Mouse (Mus musculus): Measurements from ENCODE around the gene Myo15. TPM values are rescaled to one million over a fixed set of nuclear protein-coding genes. Genes with fewer than 3 reads are reported as not detected.

Myo15 gene
- polyA plus RNA-seq, 1 experiment from 2014 or later, result 0.09 TPM

DNA sequence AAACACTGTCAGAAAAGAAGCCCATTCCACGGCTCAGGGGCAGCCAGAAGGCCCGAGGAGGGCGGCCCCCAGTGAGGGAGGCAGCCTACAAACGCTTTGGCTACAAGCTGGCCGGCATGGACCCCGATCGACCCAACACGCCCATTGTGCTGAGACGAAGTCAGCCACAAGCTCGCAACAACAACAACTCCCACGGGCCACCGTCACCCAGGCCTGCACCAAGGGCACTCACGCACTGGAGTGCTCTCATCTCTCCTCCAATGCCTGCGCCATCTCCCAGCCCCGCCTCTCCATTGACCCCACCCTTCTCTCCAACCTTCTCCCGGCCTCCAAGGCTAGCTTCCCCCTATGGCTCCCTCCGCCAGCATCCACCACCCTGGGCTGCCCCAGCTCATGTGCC, 9.0 kb downstream of the Myo15 start:
- peak; percentile 46 for DNase-seq
- Histone ChIP-seq H3K4me1 (ENCODE audit: insufficient read depth) (no peaks in the 10 kb centered on the region), H3K4me3 (ENCODE audit: low read depth, low read length) (no peak overlapping the region), H3K36me3 (replicated peaks; ENCODE audit: insufficient read depth, low read length) (no peaks in the 10 kb centered on the region), H3K4me2 (ENCODE audit: low read depth, low read length) (no peak overlapping the region), H3K9me3 (ENCODE audit: low read length) (no peaks in the 10 kb centered on the region), H3K27ac (ENCODE audit: low read depth) (no peak overlapping the region), H3K27me3 (ENCODE audit: insufficient read depth, low read length) (no peaks in the 10 kb centered on the region), H3K9ac (replicated peaks) (no peak overlapping the region)
- WGBS (ENCODE audit: insufficient replicate concordance), result 30% methylated on average over 17 of the region's 17 CpGs
- peak; percentile 90 for ATAC-seq
- no peak for TF ChIP-seq CTCF (IDR thresholded peaks at IDR 0.05; ENCODE audit: low read depth)
- TF ChIP-seq EP300 (IDR thresholded peaks at IDR 0.05; ENCODE audit: low read depth), result no peak

DNA sequence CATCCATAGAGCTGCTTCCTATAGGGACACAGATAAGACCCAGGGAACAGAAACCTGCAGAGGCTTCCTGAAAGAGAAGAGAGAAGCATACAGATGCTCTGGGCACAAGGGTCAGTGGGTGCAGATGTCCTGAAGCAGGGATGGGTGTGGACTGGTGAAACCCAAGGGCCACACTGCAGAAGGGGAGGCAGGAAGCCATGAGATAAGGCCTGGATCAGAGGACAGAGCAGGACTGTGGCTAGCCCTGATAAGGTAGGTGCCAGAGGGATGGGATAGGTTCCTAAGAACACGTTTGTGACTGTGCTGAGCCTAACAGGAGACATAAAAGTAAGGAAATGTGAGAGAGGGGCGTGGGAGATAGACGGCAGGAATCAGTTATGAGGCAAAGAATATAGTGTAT, 17.1 kb downstream of the Myo15 start:
- no peak for DNase-seq
- H3K4me1 ChIP-seq (ENCODE audit: insufficient read depth), result peaks cover 12% of the 10 kb centered on the region; the same call in 1 of the 2 replicates
- TF ChIP-seq EP300 (IDR thresholded peaks at IDR 0.05; ENCODE audit: low read depth), result peak; percentile 73
- no peak for TF ChIP-seq CTCF (IDR thresholded peaks at IDR 0.05; ENCODE audit: low read depth)
- H3K27ac ChIP-seq (ENCODE audit: low read depth), result no peak overlapping the region
- 40% methylated on average over 3 of the region's 3 CpGs for WGBS (ENCODE audit: insufficient replicate concordance)
- peak; percentile 91 for ATAC-seq
- H3K4me2 ChIP-seq (ENCODE audit: low read depth, low read length), result peak overlapping the region; percentile 50
- no peaks in the 10 kb centered on the region for H3K27me3 ChIP-seq (ENCODE audit: insufficient read depth, low read length)
- no peak overlapping the region for H3K9ac ChIP-seq (replicated peaks)
- no peaks in the 10 kb centered on the region for H3K9me3 ChIP-seq (ENCODE audit: low read length)
- no peak overlapping the region for H3K4me3 ChIP-seq (ENCODE audit: low read depth, low read length)
- H3K36me3 ChIP-seq (replicated peaks; ENCODE audit: insufficient read depth, low read length), result no peaks in the 10 kb centered on the region

DNA sequence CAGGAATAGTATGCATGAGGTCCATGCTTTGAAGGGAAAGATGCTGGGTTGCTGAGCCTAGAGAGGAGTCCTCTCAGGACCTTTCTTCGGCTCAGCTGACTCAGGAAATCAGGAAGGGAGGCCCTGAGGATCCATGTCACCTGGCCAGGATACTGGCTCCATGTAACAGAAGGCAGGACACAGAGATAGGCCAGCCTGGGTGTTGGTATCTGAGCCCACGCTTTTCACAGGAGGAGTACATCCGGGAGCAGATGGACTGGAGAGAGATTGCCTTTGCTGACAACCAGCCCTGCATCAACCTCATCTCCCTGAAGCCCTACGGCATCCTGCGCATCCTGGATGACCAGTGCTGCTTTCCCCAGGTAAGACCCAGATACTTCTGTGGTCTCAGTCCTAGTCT, 23.6 kb downstream of the Myo15 start:
- Histone ChIP-seq H3K4me2 (ENCODE audit: low read depth, low read length) (no peak overlapping the region), H3K9me3 (ENCODE audit: low read length) (no peaks in the 10 kb centered on the region), H3K27ac (ENCODE audit: low read depth) (no peak overlapping the region), H3K4me3 (ENCODE audit: low read depth, low read length) (no peak overlapping the region), H3K9ac (replicated peaks) (no peak overlapping the region), H3K4me1 (ENCODE audit: insufficient read depth) (no peaks in the 10 kb centered on the region), H3K27me3 (ENCODE audit: insufficient read depth, low read length) (no peaks in the 10 kb centered on the region), H3K36me3 (replicated peaks; ENCODE audit: insufficient read depth, low read length) (no peaks in the 10 kb centered on the region)
- 88% methylated on average over 5 of the region's 5 CpGs for WGBS (ENCODE audit: insufficient replicate concordance)
- ATAC-seq (no peak), DNase-seq (no peak)
- TF ChIP-seq CTCF (IDR thresholded peaks at IDR 0.05; ENCODE audit: low read depth) (no peak), EP300 (IDR thresholded peaks at IDR 0.05; ENCODE audit: low read depth) (no peak)

DNA sequence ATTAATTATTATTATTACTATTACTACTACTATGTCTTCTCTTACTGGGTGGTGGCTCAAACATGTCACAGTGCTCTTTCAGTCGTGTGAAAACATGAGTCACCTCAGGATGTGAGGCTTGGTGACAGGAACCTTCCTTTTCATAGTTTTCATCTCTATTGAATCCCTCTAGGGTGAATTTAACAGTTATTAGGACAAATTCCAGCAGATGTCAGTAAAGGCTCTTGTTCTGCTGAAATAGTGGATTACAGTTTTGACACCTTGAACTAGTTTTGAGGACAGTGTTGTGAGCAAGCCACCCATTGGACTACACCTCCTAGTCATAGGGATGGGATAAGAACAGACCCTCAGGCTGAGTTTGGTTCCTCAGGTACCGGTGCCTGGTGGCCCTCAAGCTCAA, 26.6 kb downstream of the Myo15 start:
- no peak overlapping the region for H3K27ac ChIP-seq (ENCODE audit: low read depth)
- no peaks in the 10 kb centered on the region for H3K27me3 ChIP-seq (ENCODE audit: insufficient read depth, low read length)
- TF ChIP-seq CTCF (IDR thresholded peaks at IDR 0.05; ENCODE audit: low read depth), result no peak; the same call in 1 of the 2 replicates
- TF ChIP-seq EP300 (IDR thresholded peaks at IDR 0.05; ENCODE audit: low read depth), result no peak
- no peak overlapping the region for H3K4me3 ChIP-seq (ENCODE audit: low read depth, low read length)
- no peak overlapping the region for H3K9ac ChIP-seq (replicated peaks)
- ATAC-seq, result no peak
- H3K4me2 ChIP-seq (ENCODE audit: low read depth, low read length), result no peak overlapping the region
- no peaks in the 10 kb centered on the region for H3K36me3 ChIP-seq (replicated peaks; ENCODE audit: insufficient read depth, low read length)
- no peak for DNase-seq
- WGBS (ENCODE audit: insufficient replicate concordance), result 55% methylated on average over 2 of the region's 2 CpGs
- no peaks in the 10 kb centered on the region for H3K9me3 ChIP-seq (ENCODE audit: low read length)
- H3K4me1 ChIP-seq (ENCODE audit: insufficient read depth), result no peaks in the 10 kb centered on the region

DNA sequence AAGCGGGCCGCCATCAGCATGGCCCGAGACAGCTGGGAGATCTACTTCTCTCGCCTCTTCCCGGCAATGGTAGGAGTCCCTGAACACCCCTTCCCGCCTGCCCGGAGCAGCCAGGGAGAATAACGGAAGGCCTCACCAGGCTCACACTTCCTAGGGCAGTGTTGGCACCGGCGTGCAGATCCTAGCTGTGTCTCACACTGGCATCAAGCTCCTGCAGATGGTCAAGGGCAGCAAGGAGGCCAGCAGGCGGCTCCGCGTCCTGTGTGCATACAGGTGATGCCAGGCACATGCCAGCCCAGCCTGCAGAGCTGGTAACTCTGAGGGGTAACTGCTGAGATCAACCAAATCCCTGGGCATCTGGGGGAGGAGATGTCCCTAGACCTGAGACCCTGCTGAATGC, 38.1 kb downstream of the Myo15 start:
- Histone ChIP-seq H3K27me3 (ENCODE audit: insufficient read depth, low read length) (peaks cover 23% of the 10 kb centered on the region), H3K36me3 (replicated peaks; ENCODE audit: insufficient read depth, low read length) (no peaks in the 10 kb centered on the region), H3K4me1 (ENCODE audit: insufficient read depth) (peaks cover 10% of the 10 kb centered on the region), H3K9me3 (ENCODE audit: low read length) (no peaks in the 10 kb centered on the region), H3K27ac (ENCODE audit: low read depth) (no peak overlapping the region), H3K4me3 (ENCODE audit: low read depth, low read length) (no peak overlapping the region), H3K4me2 (ENCODE audit: low read depth, low read length) (no peak overlapping the region), H3K9ac (replicated peaks) (no peak overlapping the region)
- TF ChIP-seq CTCF (IDR thresholded peaks at IDR 0.05; ENCODE audit: low read depth) (no peak), EP300 (IDR thresholded peaks at IDR 0.05; ENCODE audit: low read depth) (no peak)
- ATAC-seq (no peak), DNase-seq (no peak)
- 85% methylated on average over 13 of the region's 13 CpGs for WGBS (ENCODE audit: insufficient replicate concordance)

DNA sequence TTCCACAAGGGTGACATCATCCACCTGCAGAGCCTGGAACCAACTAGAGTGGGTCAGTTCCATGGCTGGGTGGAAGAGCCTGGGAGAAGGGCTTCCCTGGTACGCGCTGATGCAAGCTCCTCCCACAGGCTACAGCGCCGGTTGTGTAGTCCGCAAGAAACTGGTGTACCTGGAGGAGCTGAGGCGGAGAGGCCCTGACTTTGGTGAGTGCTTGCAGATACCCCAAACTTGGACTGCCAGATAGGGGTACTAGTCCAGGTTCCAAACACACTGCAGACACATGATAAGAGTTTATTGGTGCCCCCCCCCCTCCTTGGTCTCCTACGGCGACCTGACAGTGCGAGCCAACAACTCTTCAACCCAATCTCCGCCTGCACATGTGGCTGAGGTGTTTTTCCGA, 39.8 kb downstream of the Myo15 start:
- Histone ChIP-seq H3K9ac (replicated peaks) (peak overlapping the region; percentile 46; the same call in 1 of the 2 replicates), H3K27ac (ENCODE audit: low read depth) (no peak overlapping the region), H3K4me2 (ENCODE audit: low read depth, low read length) (peak overlapping the region; percentile 71), H3K36me3 (replicated peaks; ENCODE audit: insufficient read depth, low read length) (no peaks in the 10 kb centered on the region), H3K27me3 (ENCODE audit: insufficient read depth, low read length) (peaks cover 23% of the 10 kb centered on the region), H3K4me3 (ENCODE audit: low read depth, low read length) (peak overlapping the region; percentile 41), H3K9me3 (ENCODE audit: low read length) (no peaks in the 10 kb centered on the region), H3K4me1 (ENCODE audit: insufficient read depth) (peaks cover 10% of the 10 kb centered on the region)
- TF ChIP-seq EP300 (IDR thresholded peaks at IDR 0.05; ENCODE audit: low read depth) (peak; percentile 75; the same call in 1 of the 2 replicates), CTCF (IDR thresholded peaks at IDR 0.05; ENCODE audit: low read depth) (no peak)
- WGBS (ENCODE audit: insufficient replicate concordance), result 6% methylated on average over 11 of the region's 11 CpGs
- peak; percentile 37 for DNase-seq
- ATAC-seq, result peak; percentile 78

DNA sequence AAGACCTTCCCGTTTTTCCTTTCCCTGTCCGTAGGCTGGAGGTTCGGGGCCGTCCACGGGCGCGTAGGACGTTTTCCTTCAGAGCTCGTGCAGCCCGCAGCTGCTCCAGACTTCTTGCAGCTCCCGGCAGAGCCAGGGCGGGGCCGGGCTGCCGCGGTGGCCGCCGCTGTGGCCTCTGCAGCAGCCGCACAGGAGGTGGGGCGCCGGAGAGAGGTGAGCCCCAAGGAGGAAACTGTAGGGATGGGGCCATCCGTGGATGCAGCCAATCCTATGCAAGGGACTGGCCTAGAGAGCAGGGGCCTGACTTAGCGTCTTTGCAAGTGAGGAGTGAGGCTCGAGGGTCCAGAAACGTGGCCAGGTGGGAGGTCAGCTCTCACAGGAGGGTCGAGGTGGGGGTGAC, 40.4 kb downstream of the Myo15 start:
- whole genome bisulfite sequencing (ENCODE audit: insufficient replicate concordance), result 1% methylated on average over 25 of the region's 25 CpGs
- no peak for TF ChIP-seq CTCF (IDR thresholded peaks at IDR 0.05; ENCODE audit: low read depth)
- no peak for TF ChIP-seq EP300 (IDR thresholded peaks at IDR 0.05; ENCODE audit: low read depth)
- Histone ChIP-seq H3K4me2 (ENCODE audit: low read depth, low read length) (peak overlapping the region; percentile 71), H3K4me3 (ENCODE audit: low read depth, low read length) (peak overlapping the region; percentile 41), H3K36me3 (replicated peaks; ENCODE audit: insufficient read depth, low read length) (no peaks in the 10 kb centered on the region), H3K9ac (replicated peaks) (peak overlapping the region; percentile 46; the same call in 1 of the 2 replicates), H3K9me3 (ENCODE audit: low read length) (no peaks in the 10 kb centered on the region), H3K4me1 (ENCODE audit: insufficient read depth) (peaks cover 10% of the 10 kb centered on the region), H3K27me3 (ENCODE audit: insufficient read depth, low read length) (peaks cover 23% of the 10 kb centered on the region), H3K27ac (ENCODE audit: low read depth) (no peak overlapping the region)
- ATAC-seq (peak; percentile 71), DNase-seq (peak; percentile 37)
